In genomic region chr9:72880225-72880960, GRCm38 (mm10) we compare ENCODE assay signal across 9 mouse cellular contexts. TPM values are rescaled to one million over a fixed set of nuclear protein-coding genes. Genes with fewer than 3 reads are reported as not detected.
DNase-seq lines count a peak whose midpoint lies in the region; ATAC-seq and TF ChIP-seq lines count a peak whose summit lies in the region.
"Had no signal": no experiment of that assay in that cellular context is flagged by ENCODE, and none has a peak within 500 bp of the region (broad histone marks: within the 10 kb centered on the region; RNA-seq: fewer than 3 reads in every experiment).

No protein-coding gene starts in this region.

- WGBS in heart, embryonic 12.5 days: 31% methylated on average over 16 of the region's 16 CpGs
- 30% methylated on average over 16 of the region's 16 CpGs for WGBS in limb, embryonic 10.5 days

- no peaks in the 10 kb centered on the region for H3K36me3 ChIP-seq in E14TG2a.4 (ENCODE audit: insufficient read depth, low read length)
- H3K36me3 ChIP-seq in heart, embryonic 12.5 days: no peaks in the 10 kb centered on the region
- H3K36me3 ChIP-seq in limb, embryonic 10.5 days: peaks cover 19% of the 10 kb centered on the region
- H3K36me3 ChIP-seq: liver, embryonic 15.5 days had no signal

- H3K27me3 ChIP-seq in E14TG2a.4 (ENCODE audit: insufficient read depth, low read length): no peaks in the 10 kb centered on the region
- H3K27me3 ChIP-seq in heart, embryonic 12.5 days (replicated peaks): no peaks in the 10 kb centered on the region
- H3K27me3 ChIP-seq in limb, embryonic 10.5 days (ENCODE audit: low read depth, poor library complexity, severe bottlenecking): no peaks in the 10 kb centered on the region
- H3K27me3 ChIP-seq: liver, embryonic 15.5 days had no signal

- peak overlapping the region; percentile 36 for H3K4me2 ChIP-seq in heart, embryonic 12.5 days
- H3K4me2 ChIP-seq: liver, embryonic 15.5 days had no signal

- ATAC-seq in heart, embryonic 12.5 days (ENCODE audit: insufficient number of reproducible peaks, low FRiP score): peak; percentile 37

- H3K9ac ChIP-seq in heart, embryonic 12.5 days: peak overlapping the region; percentile 32
- H3K9ac ChIP-seq: liver, embryonic 15.5 days had no signal

- peak overlapping the region; percentile 39; the same call in 1 of the 2 replicates for H3K4me3 ChIP-seq in E14TG2a.4 (replicated peaks; ENCODE audit: low read length)
- no peak overlapping the region for H3K4me3 ChIP-seq in heart, embryonic 12.5 days
- peak overlapping the region; percentile 22; the same call in 1 of the 2 replicates for H3K4me3 ChIP-seq in limb, embryonic 10.5 days
- H3K4me3 ChIP-seq: liver, embryonic 15.5 days had no signal

- peak overlapping the region; percentile 85 for H3K27ac ChIP-seq in heart, embryonic 12.5 days (ENCODE audit: poor library complexity, severe bottlenecking)
- peak overlapping the region; percentile 88 for H3K27ac ChIP-seq in limb, embryonic 10.5 days

- DNase-seq in adrenal gland, postnatal 10 days: peak; percentile 29
- no peak for DNase-seq in adrenal gland, postnatal 4 days (ENCODE audit: low spot score in 2 of 2)
- DNase-seq in limb, embryonic 10.5 days (ENCODE audit: low spot score): peak; percentile 66
- DNase-seq in cerebellum, postnatal 36 days: no peak
- DNase-seq in right cerebral cortex, postnatal 25 days: no peak
- DNase-seq in Muller cell, postnatal 12 days (ENCODE audit: inconsistent ontology term): no peak

- peaks cover 51% of the 10 kb centered on the region for H3K4me1 ChIP-seq in E14TG2a.4 (replicated peaks; ENCODE audit: low read depth, low read length)
- peaks cover 31% of the 10 kb centered on the region for H3K4me1 ChIP-seq in heart, embryonic 12.5 days (replicated peaks)
- peaks cover 70% of the 10 kb centered on the region for H3K4me1 ChIP-seq in limb, embryonic 10.5 days

- no peaks in the 10 kb centered on the region for H3K9me3 ChIP-seq in E14TG2a.4 (ENCODE audit: low read length)
- H3K9me3 ChIP-seq in heart, embryonic 12.5 days (replicated peaks): no peaks in the 10 kb centered on the region
- no peaks in the 10 kb centered on the region for H3K9me3 ChIP-seq in limb, embryonic 10.5 days (replicated peaks)
- H3K9me3 ChIP-seq: liver, embryonic 15.5 days had no signal

- no peak for TF ChIP-seq CTCF in E14TG2a.4 (conservative IDR thresholded peaks at IDR 0.05; ENCODE audit: low read length)

RNA-seq across cellular contexts. Expression of gene Pygo1, which starts 45.1 kb away (rescaled TPM):
- total RNA-seq in adrenal gland, postnatal 10 days (2021): 1 to 10 TPM; 3.5 to 5.0 TPM
- 1 to 10 TPM; 7.4 to 7.7 TPM for total RNA-seq in adrenal gland, postnatal 4 days (2021)
- polyA plus RNA-seq in heart, embryonic 12.5 days (2016; fragmentation: Nextera tagmentation; extraction: Ambion mirVana): 2.9 and 3.0 TPM in 2 replicates
- 5.5 and 7.5 TPM in 2 replicates for polyA plus RNA-seq in limb, embryonic 10.5 days (2016; fragmentation: Nextera tagmentation; extraction: Ambion mirVana)

Comparison
In these comparisons a context has a peak if more than half of its experiments do, and no peak if none do; other contexts are left out.
1. DNase-seq: peak in adrenal gland, postnatal 10 days (single experiment) and limb, embryonic 10.5 days (single experiment); none in adrenal gland, postnatal 4 days (0 of 2), cerebellum, postnatal 36 days (0 of 2), right cerebral cortex, postnatal 25 days (single experiment) and Muller cell, postnatal 12 days (single experiment).